Mouse (Mus musculus) midbrain, embryonic 16.5 days (tissue): ENCODE results near the gene Ankmy1. TPM values are rescaled to one million over a fixed set of nuclear protein-coding genes. Genes with fewer than 3 reads are reported as not detected.
A peak's percentile ranks its signal among the peaks of the same experiment; 100 is the strongest.

Source experiments
- ATAC-seq: fragments of 200-750 bp; cut with Nextera tagmentation; 2 replicates; pipeline ENCODE4 v1.8.0; 2017; ENCODE audit warnings: moderate TSS enrichment
- H3K27ac ChIP-seq: fragments of 300-500 bp; sonication (generic); 2 replicates; pipeline ENCODE4 v1.5.1; 2014; ENCODE audit warnings: mild to moderate bottlenecking, low read length, mixed read lengths
- H3K27me3 ChIP-seq: fragments of 300-500 bp; sonication (generic); 2 replicates; pipeline ENCODE4 v1.6.1; 2014; ENCODE audit warnings: low read depth, low read length, mixed read lengths; ENCODE audit not compliant: control insufficient read depth, insufficient read depth
- H3K36me3 ChIP-seq: fragments of 300-500 bp; sonication (generic); 2 replicates; pipeline ENCODE4 v1.6.1; 2014; ENCODE audit warnings: mild to moderate bottlenecking, low read length, moderate library complexity, mixed read lengths; ENCODE audit not compliant: control insufficient read depth, insufficient read depth
- H3K4me1 ChIP-seq: fragments of 300-500 bp; sonication (generic); 2 replicates; pipeline ENCODE4 v1.6.1; 2014; ENCODE audit warnings: mild to moderate bottlenecking, low read length, mixed read lengths; ENCODE audit not compliant: control insufficient read depth, insufficient read depth
- H3K4me2 ChIP-seq: fragments of 300-500 bp; sonication (generic); 2 replicates; pipeline ENCODE4 v1.6.1; 2014; ENCODE audit warnings: mild to moderate bottlenecking, low read length, mixed read lengths
- H3K4me3 ChIP-seq: fragments of 300-500 bp; sonication (generic); 2 replicates; pipeline ENCODE4 v1.5.1; 2014; ENCODE audit warnings: low read depth, mild to moderate bottlenecking, low read length, moderate library complexity, mixed read lengths
- H3K9ac ChIP-seq: fragments of 300-500 bp; sonication (generic); 2 replicates; pipeline ENCODE4 v1.6.1; 2014; ENCODE audit warnings: low read depth, low read length, mixed read lengths
- H3K9me3 ChIP-seq: fragments of 300-500 bp; sonication (generic); replicated peaks from 2 replicates; pipeline ENCODE4 v1.6.1; 2014; ENCODE audit warnings: mild to moderate bottlenecking, low read length, mixed read lengths; ENCODE audit not compliant: control insufficient read depth, poor library complexity, severe bottlenecking
- WGBS: fragments of 180-500 bp; shearing (Covaris S2); extraction: QIAGEN DNeasy Blood & Tissue Kit; methylation state at CpG from one replicate; pipeline ENCODE4 v1.1.7; 2014; 5-methylcytosine and 5-hydroxymethylcytosine counted together
- polyA plus RNA-seq: library from polyadenylated mRNA; unstranded; fragments of >200 nt; fragmentation: Nextera tagmentation; extraction: Ambion mirVana; gene quantifications from 2 replicates; pipeline ENCODE4 v1.2.1, GENCODE M21; 2015

The Ankmy1 gene
- polyA plus RNA-seq, 1 experiment from 2014 or later: 0.63 TPM

- Histone ChIP-seq H3K4me2 (no peak overlapping the region), H3K27me3 (no peaks in the 10 kb centered on the region), H3K9ac (no peak overlapping the region), H3K36me3 (peaks cover 66% of the 10 kb centered on the region), H3K9me3 (no peaks in the 10 kb centered on the region), H3K4me1 (peaks cover 15% of the 10 kb centered on the region), H3K27ac (no peak overlapping the region), H3K4me3 (no peak overlapping the region)
- 97% methylated on average over 9 of the region's 9 CpGs for WGBS
- no peak for ATAC-seq
These were observed 14.0 kb upstream of the Ankmy1 start for GRCm38 (mm10) chr1:92916725-92917124.

- Histone ChIP-seq H3K27me3 (no peaks in the 10 kb centered on the region), H3K9me3 (no peaks in the 10 kb centered on the region), H3K4me3 (no peak overlapping the region), H3K36me3 (peaks cover 54% of the 10 kb centered on the region), H3K4me2 (no peak overlapping the region), H3K9ac (no peak overlapping the region), H3K27ac (no peak overlapping the region), H3K4me1 (peaks cover 17% of the 10 kb centered on the region)
- ATAC-seq: no peak
- 95% methylated on average over 11 of the region's 11 CpGs for WGBS
These were observed 12.3 kb upstream of the Ankmy1 start for GRCm38 (mm10) chr1:92914993-92915392.

- no peak overlapping the region for H3K27ac ChIP-seq
- H3K4me1 ChIP-seq: peaks cover 25% of the 10 kb centered on the region
- ATAC-seq: no peak
- peaks cover 46% of the 10 kb centered on the region for H3K36me3 ChIP-seq
- WGBS: 87% methylated on average over 4 of the region's 4 CpGs
- no peak overlapping the region for H3K9ac ChIP-seq
- no peaks in the 10 kb centered on the region for H3K27me3 ChIP-seq
- no peak overlapping the region for H3K4me2 ChIP-seq
- no peak overlapping the region for H3K4me3 ChIP-seq
- no peaks in the 10 kb centered on the region for H3K9me3 ChIP-seq
These were observed 11.5 kb upstream of the Ankmy1 start for GRCm38 (mm10) chr1:92914239-92914638.

GRCm38 (mm10) chr1:92912286-92912685 is 9.6 kb upstream of the Ankmy1 start:
- WGBS: 47% methylated on average over 1 of the region's 1 CpGs
- no peak for ATAC-seq
- peaks cover 33% of the 10 kb centered on the region for H3K4me1 ChIP-seq

GRCm38 (mm10) chr1:92911721-92912138 is 9.0 kb upstream of the Ankmy1 start:
- no peaks in the 10 kb centered on the region for H3K27me3 ChIP-seq
- H3K9ac ChIP-seq: peak overlapping the region; percentile 89
- H3K9me3 ChIP-seq: no peaks in the 10 kb centered on the region
- WGBS: 30% methylated on average over 8 of the region's 8 CpGs
- H3K4me1 ChIP-seq: peaks cover 33% of the 10 kb centered on the region
- peak overlapping the region; percentile 99 for H3K4me2 ChIP-seq
- peak overlapping the region; percentile 90 for H3K4me3 ChIP-seq
- peaks cover 21% of the 10 kb centered on the region for H3K36me3 ChIP-seq
- H3K27ac ChIP-seq: peak overlapping the region; percentile 97
- ATAC-seq: no peak

More at GRCm38 (mm10) chr1:92912286-92912685, 9.6 kb upstream of the Ankmy1 start:
- H3K27ac ChIP-seq: peak overlapping the region; percentile 97
- peak overlapping the region; percentile 90 for H3K4me3 ChIP-seq
- H3K9ac ChIP-seq: peak overlapping the region; percentile 89
- no peaks in the 10 kb centered on the region for H3K9me3 ChIP-seq
- no peaks in the 10 kb centered on the region for H3K27me3 ChIP-seq
- peaks cover 27% of the 10 kb centered on the region for H3K36me3 ChIP-seq
- H3K4me2 ChIP-seq: peak overlapping the region; percentile 99

- ATAC-seq: peak; percentile 32
- peak overlapping the region; percentile 90 for H3K4me3 ChIP-seq
- no peaks in the 10 kb centered on the region for H3K27me3 ChIP-seq
- peak overlapping the region; percentile 99 for H3K4me2 ChIP-seq
- WGBS: under 1% methylated on average over 60 of the region's 85 CpGs
- H3K36me3 ChIP-seq: peaks cover 15% of the 10 kb centered on the region
- H3K9ac ChIP-seq: peak overlapping the region; percentile 89
- H3K4me1 ChIP-seq: peaks cover 35% of the 10 kb centered on the region
- H3K9me3 ChIP-seq: no peaks in the 10 kb centered on the region
- peak overlapping the region; percentile 97 for H3K27ac ChIP-seq
These were observed 8.4 kb upstream of the Ankmy1 start for GRCm38 (mm10) chr1:92910925-92911720.

- peak; percentile 78 for ATAC-seq
- H3K4me1 ChIP-seq: peaks cover 35% of the 10 kb centered on the region
- H3K36me3 ChIP-seq: peaks cover 9% of the 10 kb centered on the region
- under 1% methylated on average over 35 of the region's 57 CpGs for WGBS
- no peaks in the 10 kb centered on the region for H3K27me3 ChIP-seq
- H3K9me3 ChIP-seq: no peaks in the 10 kb centered on the region
- H3K4me2 ChIP-seq: peak within 1 kb of the TSS; percentile 99
- H3K9ac ChIP-seq: peak within 1 kb of the TSS; percentile 89
- peak within 1 kb of the TSS; percentile 97 for H3K27ac ChIP-seq
- peak within 1 kb of the TSS; percentile 90 for H3K4me3 ChIP-seq
These were observed 7.7 kb upstream of the Ankmy1 start, which contains the start of gene Rnpepl1 for GRCm38 (mm10) chr1:92910239-92910885. Rnpepl1 (plus strand) TSS chr1:92910783.

GRCm38 (mm10) chr1:92909068-92909467 is 6.4 kb upstream of the Ankmy1 start:
- Histone ChIP-seq H3K4me2 (no peak overlapping the region), H3K4me3 (no peak overlapping the region), H3K4me1 (peaks cover 35% of the 10 kb centered on the region), H3K9me3 (no peaks in the 10 kb centered on the region), H3K27ac (no peak overlapping the region), H3K27me3 (no peaks in the 10 kb centered on the region), H3K36me3 (no peaks in the 10 kb centered on the region), H3K9ac (no peak overlapping the region)
- ATAC-seq: no peak
- 65% methylated on average over 4 of the region's 4 CpGs for WGBS

- Histone ChIP-seq H3K27me3 (no peaks in the 10 kb centered on the region), H3K9me3 (no peaks in the 10 kb centered on the region), H3K36me3 (no peaks in the 10 kb centered on the region), H3K9ac (no peak overlapping the region), H3K4me2 (no peak overlapping the region), H3K27ac (no peak overlapping the region), H3K4me3 (no peak overlapping the region), H3K4me1 (peaks cover 35% of the 10 kb centered on the region)
- ATAC-seq: no peak
- WGBS: 95% methylated on average over 3 of the region's 3 CpGs
These were observed 6.0 kb upstream of the Ankmy1 start for GRCm38 (mm10) chr1:92908664-92909063.
